Mouse (Mus musculus) cerebellum, postnatal 4 days (tissue): ENCODE results near the gene Mpig6b.
"Not testable (repeated sequence)": the region's sequence is repeated elsewhere in the genome, so short reads cannot be mapped to it uniquely, and the experiment has no call there.

Experiments
- DNase-seq, 2 experiments: peaks; one replicate each; pipeline ENCODE4 v3.0.0; 2022; ENCODE audit warnings: low spot score in 2 of 2, mixed read lengths in 1 of 2

The Mpig6b gene

GRCm38 (mm10) chr17:35039121-35039873 is 26.7 kb downstream of the Mpig6b start:
- no peak for DNase-seq

- no peak for DNase-seq
Observed at GRCm38 (mm10) chr17:35034896-35035295, 31.1 kb downstream of the Mpig6b start.

GRCm38 (mm10) chr17:35033703-35034102 is 32.3 kb downstream of the Mpig6b start:
- not testable (repeated sequence) for DNase-seq

- no peak for DNase-seq
Observed at GRCm38 (mm10) chr17:35032323-35032870, 33.6 kb downstream of the Mpig6b start.

GRCm38 (mm10) chr17:35031880-35032279 is 34.1 kb downstream of the Mpig6b start:
- no peak for DNase-seq

- DNase-seq, result no peak
Observed at GRCm38 (mm10) chr17:35031272-35031671, 34.7 kb downstream of the Mpig6b start.

GRCm38 (mm10) chr17:35029691-35030532 is 36.1 kb downstream of the Mpig6b start:
- no peak for DNase-seq

GRCm38 (mm10) chr17:35028315-35028714 is 37.7 kb downstream of the Mpig6b start:
- DNase-seq, result no peak

GRCm38 (mm10) chr17:35027277-35028068 is 38.5 kb downstream of the Mpig6b start, which contains the start of gene Sapcd1:
Gene Sapcd1, minus strand, starts transcription at chr17:35028016.
- DNase-seq, result peak; percentile 58 to 83

- no peak for DNase-seq
Observed at GRCm38 (mm10) chr17:35026206-35026605, 39.8 kb downstream of the Mpig6b start.

- DNase-seq, result no peak
Observed at GRCm38 (mm10) chr17:35024691-35025488, 41.1 kb downstream of the Mpig6b start.

GRCm38 (mm10) chr17:35024261-35024660 is 41.7 kb downstream of the Mpig6b start:
- DNase-seq, result no peak

- no peak for DNase-seq
Observed at GRCm38 (mm10) chr17:35023756-35024155, 42.2 kb downstream of the Mpig6b start.

GRCm38 (mm10) chr17:35023221-35023620 is 42.8 kb downstream of the Mpig6b start:
- DNase-seq, result no peak

GRCm38 (mm10) chr17:35022541-35023060 is 43.4 kb downstream of the Mpig6b start:
- DNase-seq, result no peak

GRCm38 (mm10) chr17:35021842-35022477 is 44.0 kb downstream of the Mpig6b start:
- DNase-seq, result no peak

GRCm38 (mm10) chr17:35021163-35021808 is 44.7 kb downstream of the Mpig6b start:
- peak; percentile 80 to 96 for DNase-seq

- no peak for DNase-seq
Observed at GRCm38 (mm10) chr17:35020551-35020950, 45.4 kb downstream of the Mpig6b start.

GRCm38 (mm10) chr17:35019894-35020293 is 46.1 kb downstream of the Mpig6b start:
- no peak for DNase-seq
